Mouse (Mus musculus) thymus, adult 2 months (tissue): Measurements from ENCODE around the gene Pcsk5.

Experiments used
- CTCF ChIP-seq: fragments of 200-500 bp; IDR thresholded peaks from 2 replicates; pipeline ENCODE4 v1.5.1; 2012; ENCODE audit warnings: mild to moderate bottlenecking, control low read depth, low read length, moderate library complexity, borderline replicate concordance; ENCODE audit not compliant: control insufficient read depth, poor library complexity, insufficient read depth; ENCODE audit errors: extremely low read depth
- POLR2A ChIP-seq: fragments of 200-500 bp; IDR thresholded peaks from 2 replicates; pipeline ENCODE4 v1.6.1; 2012; ENCODE audit warnings: mild to moderate bottlenecking, low read length, control low read depth, moderate library complexity; ENCODE audit not compliant: control insufficient read depth, poor library complexity, insufficient read depth; ENCODE audit errors: extremely low read depth

DNA sequence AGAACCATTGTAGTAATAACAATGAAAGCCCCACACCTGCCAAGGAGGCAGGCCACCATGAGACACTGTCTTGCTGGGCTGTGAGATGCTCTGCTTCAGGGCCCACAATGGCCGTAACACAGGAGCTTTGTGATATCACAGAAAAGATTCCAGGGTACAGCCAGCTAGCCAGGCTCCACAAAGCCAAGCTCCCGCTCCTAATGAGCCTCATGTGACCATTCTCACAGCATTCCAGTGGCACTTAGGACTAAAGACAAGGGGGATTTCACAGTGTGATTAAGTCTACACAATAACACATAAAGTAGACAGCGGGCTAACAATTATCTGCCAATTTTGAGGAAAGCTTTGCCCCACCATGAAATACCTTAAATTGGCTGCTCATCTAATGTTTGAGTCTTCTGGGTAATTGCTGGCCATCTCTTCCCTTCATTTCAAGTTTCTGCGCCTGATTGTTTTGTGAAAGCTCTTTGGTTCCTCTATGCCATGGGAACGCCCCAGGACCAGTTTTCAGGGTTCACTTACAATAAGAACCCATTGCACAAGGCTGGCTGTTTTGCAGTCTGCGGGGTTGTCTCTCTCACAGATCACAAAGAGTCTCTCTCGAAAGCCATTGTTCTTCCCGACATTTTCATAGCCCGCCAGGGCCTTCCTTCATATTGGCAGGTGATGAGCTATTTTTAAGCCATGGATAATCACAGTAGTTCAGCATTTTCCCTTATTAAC is 345.4 kb downstream of the Pcsk5 start:
- TF ChIP-seq CTCF (no peak), POLR2A (no peak)
